Comparison of ENCODE assay signal across 17 mouse cellular contexts in genomic region chr3:138864166-138864648, GRCm38 (mm10).
A peak's percentile ranks its signal among the peaks of the same experiment; 100 is the strongest.
DNase-seq lines count a peak whose midpoint lies in the region; ATAC-seq and TF ChIP-seq lines count a peak whose summit lies in the region.
"Had no signal": no experiment of that assay in that cellular context is flagged by ENCODE, and none has a peak within 500 bp of the region (broad histone marks: within the 10 kb centered on the region; RNA-seq: fewer than 3 reads in every experiment).

No protein-coding gene starts in this region.

- TF ChIP-seq EP300 in lung, postnatal 0 days (IDR thresholded peaks at IDR 0.05) = peak; percentile 50; the same call in 1 of the 2 replicates

- H3K27ac ChIP-seq in lung, postnatal 0 days (ENCODE audit: low read length) = 0 out of 2 replicates have a peak overlapping the region, but pooled peaks have one; percentile 28
- H3K27ac ChIP-seq: hindbrain, embryonic 14.5 days had no signal

- WGBS in lung, postnatal 0 days = 65% methylated on average over 12 of the region's 12 CpGs

- peak; percentile 61 for DNase-seq in cerebellum, adult 9-10 months
- no peak for DNase-seq in cerebellum, postnatal 4 days (ENCODE audit: low spot score in 2 of 2)
- DNase-seq in lung, postnatal 0 days (ENCODE audit: low spot score) = peak; percentile 77
- no peak for DNase-seq in lung, postnatal 25 days (ENCODE audit: low spot score)
- DNase-seq in right cerebral cortex, postnatal 25 days = no peak
- DNase-seq in adrenal gland, postnatal 14 days = no peak
- DNase-seq: cerebellum, postnatal 36 days; heart, postnatal 10 days; kidney, adult 11 months; kidney, postnatal 14 days; left cerebral cortex, postnatal 4 days; liver, postnatal 0 days; thymus, postnatal 14 days had no signal

- TF ChIP-seq CTCF in lung, postnatal 0 days (IDR thresholded peaks at IDR 0.05) = no peak

- H3K9me3 ChIP-seq in lung, postnatal 0 days (ENCODE audit: low read length) = no peaks in the 10 kb centered on the region

- H3K4me1 ChIP-seq in lung, postnatal 0 days (ENCODE audit: insufficient read depth, low read depth, low read length) = peaks cover 4% of the 10 kb centered on the region; the same call in 1 of the 2 replicates

- no peak overlapping the region for H3K4me3 ChIP-seq in lung, postnatal 0 days (ENCODE audit: low read depth, low read length)

- no peak overlapping the region for H3K9ac ChIP-seq in lung, postnatal 0 days (replicated peaks; ENCODE audit: low read depth)
- H3K9ac ChIP-seq: hindbrain, embryonic 14.5 days; liver, postnatal 0 days had no signal

- H3K27me3 ChIP-seq in lung, postnatal 0 days (replicated peaks; ENCODE audit: insufficient read depth, low read length) = no peaks in the 10 kb centered on the region

- peak; percentile 23 for ATAC-seq in lung, postnatal 0 days
- peak; percentile 41 for ATAC-seq in inflammation-experienced regulatory T-cells, adult 6 months
- no peak for ATAC-seq in activated CD4-positive, CD25-positive, alpha-beta regulatory T cell, adult 4 months
- ATAC-seq: forebrain, embryonic 16.5 days; liver, postnatal 0 days had no signal

- H3K4me2 ChIP-seq in lung, postnatal 0 days (replicated peaks; ENCODE audit: low read depth, low read length) = no peak overlapping the region
- H3K4me2 ChIP-seq: hindbrain, embryonic 14.5 days had no signal

- H3K36me3 ChIP-seq in lung, postnatal 0 days (ENCODE audit: insufficient read depth, low read length) = no peaks in the 10 kb centered on the region

Comparison
In these comparisons a context has a peak if more than half of its experiments do, and no peak if none do; other contexts are left out.
1. DNase-seq: peak in cerebellum, adult 9-10 months (single experiment) and lung, postnatal 0 days (single experiment); none in cerebellum, postnatal 4 days (0 of 2), lung, postnatal 25 days (single experiment), right cerebral cortex, postnatal 25 days (single experiment) and adrenal gland, postnatal 14 days (single experiment).